Mouse (Mus musculus): ENCODE results near the gene Wrap73.
A peak's percentile ranks its signal among the peaks of the same experiment; 100 is the strongest.

Gene Wrap73

DNA sequence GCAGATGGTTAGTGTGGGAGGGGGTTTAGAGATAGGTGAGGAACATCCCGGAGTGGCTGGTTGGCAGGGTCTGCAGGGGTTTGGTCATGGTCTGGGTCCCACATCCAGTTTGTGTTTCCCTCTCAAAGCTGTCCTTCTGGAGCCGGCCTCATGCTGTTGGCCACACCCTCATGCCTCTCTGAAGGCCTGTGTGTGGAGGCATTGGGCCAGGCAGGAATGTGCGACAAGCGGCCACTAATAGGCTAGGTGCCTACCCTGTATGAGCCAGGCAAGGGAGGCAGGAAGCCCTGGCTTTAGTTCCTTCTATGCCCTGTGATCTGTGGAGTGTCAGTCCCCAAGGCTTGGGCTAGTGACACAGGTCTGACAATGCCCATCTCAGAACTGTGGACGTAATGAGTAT lies 42.8 kb downstream of the Wrap73 start:
- no peak for DNase-seq (ENCODE audit: low spot score)

DNA sequence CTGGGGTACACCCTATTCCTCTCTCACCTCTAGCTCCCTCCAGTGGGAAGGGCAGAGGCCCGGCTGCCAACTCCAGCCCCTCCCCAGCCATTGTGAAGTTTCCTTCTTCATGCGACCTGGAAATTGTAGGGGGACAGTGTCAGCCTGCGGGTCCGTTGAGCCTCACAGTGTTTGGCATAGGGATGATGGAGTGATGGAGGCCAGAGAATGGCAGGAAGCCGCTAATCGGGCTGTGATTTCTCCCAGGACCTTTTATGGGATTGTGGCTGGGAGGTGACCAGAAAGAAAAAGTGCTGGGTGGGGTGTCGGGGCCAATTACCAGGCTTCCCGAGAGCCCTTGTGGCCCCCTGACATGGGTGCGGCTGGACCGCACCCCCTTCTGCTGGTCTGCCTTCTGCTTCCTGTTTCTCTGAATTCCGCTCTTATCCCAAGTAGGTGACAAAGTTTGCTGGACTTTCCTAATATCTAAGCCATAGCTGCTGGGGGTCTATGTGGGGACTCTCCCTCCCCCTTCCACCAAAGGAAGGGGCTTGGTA lies 43.9 kb downstream of the Wrap73 start:
- no peak for DNase-seq (ENCODE audit: low spot score)

- no peak for DNase-seq (ENCODE audit: low spot score)
These were observed 46.8 kb downstream of the Wrap73 start for GRCm38 (mm10) chr4:154188948-154189347.

GRCm38 (mm10) chr4:154197961-154198360 lies 55.8 kb downstream of the Wrap73 start:
- DNase-seq (ENCODE audit: low spot score) = peak; percentile 35

GRCm38 (mm10) chr4:154198377-154198961 lies 56.3 kb downstream of the Wrap73 start:
- DNase-seq (ENCODE audit: low spot score) = peak; percentile 46

- peak; percentile 69 for DNase-seq (ENCODE audit: low spot score)
These were observed 59.3 kb downstream of the Wrap73 start for GRCm38 (mm10) chr4:154201511-154201910.

- DNase-seq (ENCODE audit: low spot score) = no peak
These were observed 62.4 kb downstream of the Wrap73 start for GRCm38 (mm10) chr4:154204532-154204931.

- DNase-seq (ENCODE audit: low spot score) = no peak
These were observed 63.2 kb downstream of the Wrap73 start for GRCm38 (mm10) chr4:154205392-154205791.

GRCm38 (mm10) chr4:154207261-154207660 lies 65.1 kb downstream of the Wrap73 start:
- DNase-seq (ENCODE audit: low spot score) = peak; percentile 93

- DNase-seq (ENCODE audit: low spot score) = no peak
These were observed 66.9 kb downstream of the Wrap73 start for GRCm38 (mm10) chr4:154209054-154209453.

- no peak for DNase-seq (ENCODE audit: low spot score)
These were observed 67.7 kb downstream of the Wrap73 start for GRCm38 (mm10) chr4:154209825-154210224.

DNA sequence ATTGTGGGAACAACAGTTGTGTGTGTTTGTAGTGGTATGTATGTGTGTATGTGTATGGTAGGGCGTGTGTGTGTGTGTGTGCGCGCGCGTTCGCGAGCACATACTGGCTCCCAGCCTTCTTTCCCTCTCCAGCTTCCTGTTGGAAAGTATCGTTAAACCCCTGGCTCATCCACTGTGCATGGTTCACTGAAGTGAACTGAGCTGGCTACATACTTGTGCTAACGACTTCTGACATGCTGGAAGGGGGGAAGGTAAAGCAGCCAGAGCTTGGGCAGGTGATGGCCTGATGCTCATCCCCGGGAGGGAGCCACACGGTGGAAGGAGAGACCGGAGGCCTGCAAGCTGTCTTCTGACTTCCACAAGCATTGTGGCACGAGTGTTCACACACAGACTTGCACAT lies 69.3 kb downstream of the Wrap73 start:
- DNase-seq (ENCODE audit: low spot score) = peak; percentile 47

- no peak for DNase-seq (ENCODE audit: low spot score)
These were observed 71.4 kb downstream of the Wrap73 start for GRCm38 (mm10) chr4:154213586-154213985.

GRCm38 (mm10) chr4:154214075-154214474 lies 71.9 kb downstream of the Wrap73 start:
- no peak for DNase-seq (ENCODE audit: low spot score)
